Mouse (Mus musculus) thymus, adult 2 months (tissue): ENCODE measurements around the gene Fes.

Source experiments
- CTCF ChIP-seq: fragments of 200-500 bp; IDR thresholded peaks from 2 replicates; pipeline ENCODE4 v1.5.1; 2012; ENCODE audit warnings: mild to moderate bottlenecking, control low read depth, low read length, moderate library complexity, borderline replicate concordance; ENCODE audit not compliant: control insufficient read depth, poor library complexity, insufficient read depth; ENCODE audit errors: extremely low read depth
- POLR2A ChIP-seq: fragments of 200-500 bp; IDR thresholded peaks from 2 replicates; pipeline ENCODE4 v1.6.1; 2012; ENCODE audit warnings: mild to moderate bottlenecking, low read length, control low read depth, moderate library complexity; ENCODE audit not compliant: control insufficient read depth, poor library complexity, insufficient read depth; ENCODE audit errors: extremely low read depth

DNA sequence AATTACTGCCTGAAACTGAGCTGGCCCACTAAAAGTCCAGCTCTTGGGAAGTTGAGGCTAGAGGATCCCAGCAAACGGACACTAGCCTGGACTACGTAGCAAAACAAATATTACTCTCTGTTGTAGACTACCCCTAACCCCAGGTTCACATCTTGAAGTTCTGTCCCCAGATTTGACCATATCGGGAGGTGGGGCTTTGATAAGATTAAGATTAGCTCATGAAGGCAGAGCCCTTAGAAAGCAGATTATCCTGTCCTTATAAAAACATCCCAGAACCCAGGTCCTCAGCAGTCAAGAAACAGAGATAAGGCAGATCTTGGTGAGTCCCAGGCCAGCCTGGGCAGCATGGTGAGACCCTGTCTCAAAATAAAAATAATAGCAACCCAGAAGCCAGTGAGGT lies 15.6 kb downstream of the Fes start:
- TF ChIP-seq POLR2A (no peak), CTCF (no peak)
